Mouse (Mus musculus) heart, adult 9 months (tissue): ENCODE measurements around the gene Ccdc28b.

Experiments used
- DNase-seq, 2 experiments: peaks; one replicate each; pipeline ENCODE4 v3.0.0; 2022; ENCODE audit warnings: low spot score in 2 of 2

The Ccdc28b gene

GRCm38 (mm10) chr4:129584884-129585608, 38.7 kb downstream of the Ccdc28b start:
- peak; percentile 74 to 83 for DNase-seq

- DNase-seq, result no peak
Observed at GRCm38 (mm10) chr4:129584370-129584769, 39.4 kb downstream of the Ccdc28b start.

GRCm38 (mm10) chr4:129582251-129582650, 41.5 kb downstream of the Ccdc28b start:
- no peak for DNase-seq

GRCm38 (mm10) chr4:129580347-129580746, 43.4 kb downstream of the Ccdc28b start:
- DNase-seq, result no peak

GRCm38 (mm10) chr4:129578466-129578865, 45.3 kb downstream of the Ccdc28b start, which contains the start of gene Fam167b:
Fam167b (minus strand) TSS chr4:129578549.
- peak; percentile 38 to 59 for DNase-seq

GRCm38 (mm10) chr4:129577688-129578087, 46.1 kb downstream of the Ccdc28b start:
- no peak for DNase-seq

- peak; percentile 38 to 43 for DNase-seq
Observed at GRCm38 (mm10) chr4:129576863-129577491, 46.8 kb downstream of the Ccdc28b start.

GRCm38 (mm10) chr4:129575171-129575844, 48.4 kb downstream of the Ccdc28b start:
- peak in 1 of 2 experiments; percentile 20 for DNase-seq

- no peak for DNase-seq
Observed at GRCm38 (mm10) chr4:129573430-129573829, 50.3 kb downstream of the Ccdc28b start, which contains the start of gene Lck. Lck (minus strand) TSS chr4:129573641.

- DNase-seq, result no peak
Observed at GRCm38 (mm10) chr4:129573093-129573370, 50.7 kb downstream of the Ccdc28b start.

- DNase-seq, result no peak
Observed at GRCm38 (mm10) chr4:129572236-129573092, 51.3 kb downstream of the Ccdc28b start.

- DNase-seq, result no peak
Observed at GRCm38 (mm10) chr4:129571551-129572084, 52.1 kb downstream of the Ccdc28b start.

GRCm38 (mm10) chr4:129570028-129570427, 53.7 kb downstream of the Ccdc28b start:
- DNase-seq, result no peak
